Mouse (Mus musculus): Measurements from ENCODE around the gene Cdk5rap3. TPM values are rescaled to one million over a fixed set of nuclear protein-coding genes. Genes with fewer than 3 reads are reported as not detected.

The Cdk5rap3 gene
- polyA plus RNA-seq, 1 experiment from 2014 or later = 69.1 TPM

GRCm38 (mm10) chr11:96859635-96860034 is 56.7 kb downstream of the Cdk5rap3 start:
- no peaks in the 10 kb centered on the region for H3K36me3 ChIP-seq (ENCODE audit: control insufficient read depth, insufficient read depth, low read length)
- H3K27me3 ChIP-seq (ENCODE audit: control insufficient read depth, insufficient read depth, low read length) = no peaks in the 10 kb centered on the region
- ATAC-seq (ENCODE audit: low FRiP score, low TSS enrichment) = no peak
- no peak overlapping the region for H3K4me2 ChIP-seq (replicated peaks; ENCODE audit: low read depth, low read length)
- H3K4me1 ChIP-seq (ENCODE audit: control insufficient read depth, insufficient read depth, low read length) = peaks cover 21% of the 10 kb centered on the region; the same call in 1 of the 2 replicates
- H3K9me3 ChIP-seq (ENCODE audit: control insufficient read depth, low read length) = no peaks in the 10 kb centered on the region
- WGBS = 87% methylated on average over 4 of the region's 4 CpGs
- no peak overlapping the region for H3K27ac ChIP-seq (ENCODE audit: low read depth, low read length)
- H3K9ac ChIP-seq (ENCODE audit: low read depth, low read length) = no peak overlapping the region
- H3K4me3 ChIP-seq (ENCODE audit: low read length) = no peak overlapping the region

GRCm38 (mm10) chr11:96857446-96857845 is 58.9 kb downstream of the Cdk5rap3 start:
- Histone ChIP-seq H3K9ac (ENCODE audit: low read depth, low read length) (no peak overlapping the region), H3K9me3 (ENCODE audit: control insufficient read depth, low read length) (no peaks in the 10 kb centered on the region), H3K36me3 (ENCODE audit: control insufficient read depth, insufficient read depth, low read length) (peaks cover 5% of the 10 kb centered on the region; the same call in 1 of the 2 replicates), H3K27me3 (ENCODE audit: control insufficient read depth, insufficient read depth, low read length) (no peaks in the 10 kb centered on the region), H3K4me2 (replicated peaks; ENCODE audit: low read depth, low read length) (no peak overlapping the region), H3K27ac (ENCODE audit: low read depth, low read length) (no peak overlapping the region), H3K4me3 (ENCODE audit: low read length) (no peak overlapping the region), H3K4me1 (ENCODE audit: control insufficient read depth, insufficient read depth, low read length) (peaks cover 11% of the 10 kb centered on the region; the same call in 1 of the 2 replicates)
- WGBS = 64% methylated on average over 5 of the region's 5 CpGs
- no peak for ATAC-seq (ENCODE audit: low FRiP score, low TSS enrichment)

Other genes starting within 250 kb of the Cdk5rap3 start
- gene Snx11, start 138.9 kb downstream of the Cdk5rap3 start, polyA plus RNA-seq (2014; fragmentation: Nextera tagmentation; extraction: Ambion mirVana) = 8.6 and 10.2 TPM in 2 replicates
- gene Cbx1, start 127.4 kb downstream of the Cdk5rap3 start, polyA plus RNA-seq (2014; fragmentation: Nextera tagmentation; extraction: Ambion mirVana) = 137 and 181 TPM in 2 replicates
- gene Nfe2l1, start 86.5 kb downstream of the Cdk5rap3 start, polyA plus RNA-seq (2014; fragmentation: Nextera tagmentation; extraction: Ambion mirVana) = 37.3 and 43.2 TPM in 2 replicates
- gene Copz2, start 66.6 kb downstream of the Cdk5rap3 start, polyA plus RNA-seq (2014; fragmentation: Nextera tagmentation; extraction: Ambion mirVana) = 94.7 and 106 TPM in 2 replicates
- 33.7 and 36.3 TPM in 2 replicates for gene Prr15l, start 11.6 kb upstream of the Cdk5rap3 start, polyA plus RNA-seq (2014; fragmentation: Nextera tagmentation; extraction: Ambion mirVana)
- 17.3 and 28.0 TPM in 2 replicates for gene Pnpo, start 27.5 kb upstream of the Cdk5rap3 start, polyA plus RNA-seq (2014; fragmentation: Nextera tagmentation; extraction: Ambion mirVana)
- 13.3 and 23.9 TPM in 2 replicates for gene Sp2, start 66.5 kb upstream of the Cdk5rap3 start, polyA plus RNA-seq (2014; fragmentation: Nextera tagmentation; extraction: Ambion mirVana)
- 0.57 and 0.60 TPM in 2 replicates for gene Sp6, start 96.9 kb upstream of the Cdk5rap3 start, polyA plus RNA-seq (2014; fragmentation: Nextera tagmentation; extraction: Ambion mirVana)
- gene Scrn2, start 113.4 kb upstream of the Cdk5rap3 start, polyA plus RNA-seq (2014; fragmentation: Nextera tagmentation; extraction: Ambion mirVana) = 24.4 and 29.9 TPM in 2 replicates
- 1.6 and 1.7 TPM in 2 replicates for gene Lrrc46, start 124.9 kb upstream of the Cdk5rap3 start, polyA plus RNA-seq (2014; fragmentation: Nextera tagmentation; extraction: Ambion mirVana)
- gene Mrpl10, start 125.1 kb upstream of the Cdk5rap3 start, polyA plus RNA-seq (2014; fragmentation: Nextera tagmentation; extraction: Ambion mirVana) = 89.4 and 99.6 TPM in 2 replicates
- gene Osbpl7, start 134.1 kb upstream of the Cdk5rap3 start, polyA plus RNA-seq (2014; fragmentation: Nextera tagmentation; extraction: Ambion mirVana) = 5.1 and 5.8 TPM in 2 replicates
- gene Tbx21, start 198.8 kb upstream of the Cdk5rap3 start, polyA plus RNA-seq (2014; fragmentation: Nextera tagmentation; extraction: Ambion mirVana) = 0.07 TPM in 1 of 2 replicates, not detected in the other
- gene Tbkbp1, start 235.0 kb upstream of the Cdk5rap3 start, polyA plus RNA-seq (2014; fragmentation: Nextera tagmentation; extraction: Ambion mirVana) = 6.0 and 6.8 TPM in 2 replicates